Mouse (Mus musculus) stomach, postnatal 0 days (tissue): ENCODE measurements around the gene Tldc2.

ENCODE experiments used
- CTCF ChIP-seq: IDR thresholded peaks from 2 replicates; pipeline ENCODE4 v1.5.1; 2016; ENCODE audit warnings: antibody characterized with exemption, low read depth, mild to moderate bottlenecking, moderate library complexity
- EP300 ChIP-seq: optimal IDR thresholded peaks from 2 replicates; pipeline ENCODE3; 2016; ENCODE audit warnings: antibody characterized with exemption

- TF ChIP-seq CTCF (no peak), EP300 (no peak)
Observed at GRCm38 (mm10) chr2:157045932-157046331, 40.9 kb upstream of the Tldc2 start.
